Mouse (Mus musculus) urinary bladder, adult 2 months (tissue): ENCODE results near the gene Jak1. TPM values are rescaled to one million over a fixed set of nuclear protein-coding genes. Genes with fewer than 3 reads are reported as not detected.

Experiments used
- DNase-seq: peaks from one replicate; pipeline ENCODE4 v3.0.0; 2022; ENCODE audit warnings: low spot score
- polyA plus RNA-seq: library from polyadenylated mRNA; depleted of rRNA; stranded (reverse); fragments of >200 nt; gene quantifications from 2 replicates; pipeline ENCODE4 v1.2.3, GENCODE M21; 2012

Gene Jak1
- polyA plus RNA-seq, 1 experiment: 64.0 TPM

GRCm38 (mm10) chr4:101192241-101192976 is 72.7 kb downstream of the Jak1 start:
- DNase-seq: no peak

GRCm38 (mm10) chr4:101187381-101187780 is 77.7 kb downstream of the Jak1 start:
- no peak for DNase-seq

- DNase-seq: no peak
These were observed 78.5 kb downstream of the Jak1 start for GRCm38 (mm10) chr4:101186591-101186990.

GRCm38 (mm10) chr4:101185216-101185615 is 79.9 kb downstream of the Jak1 start:
- DNase-seq: no peak

GRCm38 (mm10) chr4:101182603-101183011 is 82.5 kb downstream of the Jak1 start:
- no peak for DNase-seq

- DNase-seq: no peak
These were observed 84.4 kb downstream of the Jak1 start for GRCm38 (mm10) chr4:101180681-101181080.

- no peak for DNase-seq
These were observed 85.2 kb downstream of the Jak1 start for GRCm38 (mm10) chr4:101179836-101180235.

GRCm38 (mm10) chr4:101179076-101179475 is 86.0 kb downstream of the Jak1 start:
- no peak for DNase-seq

GRCm38 (mm10) chr4:101177796-101178195 is 87.3 kb downstream of the Jak1 start:
- DNase-seq: no peak

- DNase-seq: no peak
These were observed 89.0 kb downstream of the Jak1 start for GRCm38 (mm10) chr4:101176123-101176522.

- no peak for DNase-seq
These were observed 90.0 kb downstream of the Jak1 start for GRCm38 (mm10) chr4:101174916-101175625.

- DNase-seq: no peak
These were observed 92.3 kb downstream of the Jak1 start for GRCm38 (mm10) chr4:101172738-101173137.

GRCm38 (mm10) chr4:101168189-101168778 is 96.8 kb downstream of the Jak1 start:
- DNase-seq: no peak

GRCm38 (mm10) chr4:101167777-101168176 is 97.3 kb downstream of the Jak1 start:
- no peak for DNase-seq

- no peak for DNase-seq
These were observed 99.3 kb downstream of the Jak1 start for GRCm38 (mm10) chr4:101165776-101166175.

GRCm38 (mm10) chr4:101164673-101165072 is 100.4 kb downstream of the Jak1 start:
- DNase-seq: no peak

- DNase-seq: no peak
These were observed 100.9 kb downstream of the Jak1 start for GRCm38 (mm10) chr4:101164189-101164588.

GRCm38 (mm10) chr4:101160821-101161220 is 104.3 kb downstream of the Jak1 start:
- DNase-seq: no peak

- no peak for DNase-seq
These were observed 105.8 kb downstream of the Jak1 start for GRCm38 (mm10) chr4:101159191-101159764.

- no peak for DNase-seq
These were observed 106.8 kb downstream of the Jak1 start for GRCm38 (mm10) chr4:101158282-101158681.

GRCm38 (mm10) chr4:101157476-101157875 is 107.6 kb downstream of the Jak1 start:
- no peak for DNase-seq

- DNase-seq: no peak
These were observed 109.5 kb downstream of the Jak1 start for GRCm38 (mm10) chr4:101155541-101155940.
